Mouse (Mus musculus): ENCODE measurements around the gene Kcnq4. TPM values are rescaled to one million over a fixed set of nuclear protein-coding genes. Genes with fewer than 3 reads are reported as not detected.

Kcnq4 gene
- total RNA-seq (2017) = 0.12 TPM in 1 of 2 replicates, not detected in the other

GRCm38 (mm10) chr4:120747941-120748866 is at the start of gene Kcnq4:
Kcnq4 (minus strand) TSS chr4:120748612.
- ATAC-seq (ENCODE audit: extremely low read depth, insufficient number of reproducible peaks, low FRiP score, poor library complexity, severe bottlenecking) = no peak

- ATAC-seq (ENCODE audit: extremely low read depth, insufficient number of reproducible peaks, low FRiP score, poor library complexity, severe bottlenecking) = no peak
These were observed 48.3 kb upstream of the Kcnq4 start for GRCm38 (mm10) chr4:120796687-120797086.

- ATAC-seq (ENCODE audit: extremely low read depth, insufficient number of reproducible peaks, low FRiP score, poor library complexity, severe bottlenecking) = no peak
These were observed 47.2 kb upstream of the Kcnq4 start for GRCm38 (mm10) chr4:120795646-120796045.

GRCm38 (mm10) chr4:120792918-120793317 is 44.5 kb upstream of the Kcnq4 start:
- ATAC-seq (ENCODE audit: extremely low read depth, insufficient number of reproducible peaks, low FRiP score, poor library complexity, severe bottlenecking) = no peak

GRCm38 (mm10) chr4:120790027-120790426 is 41.6 kb upstream of the Kcnq4 start:
- ATAC-seq (ENCODE audit: extremely low read depth, insufficient number of reproducible peaks, low FRiP score, poor library complexity, severe bottlenecking) = no peak

- ATAC-seq (ENCODE audit: extremely low read depth, insufficient number of reproducible peaks, low FRiP score, poor library complexity, severe bottlenecking) = no peak
These were observed 7.4 kb upstream of the Kcnq4 start for GRCm38 (mm10) chr4:120755801-120756200.

GRCm38 (mm10) chr4:120755299-120755698 is 6.9 kb upstream of the Kcnq4 start:
- ATAC-seq (ENCODE audit: extremely low read depth, insufficient number of reproducible peaks, low FRiP score, poor library complexity, severe bottlenecking) = peak; percentile 27; the same call in 1 of the 2 replicates

GRCm38 (mm10) chr4:120749601-120750000 is 1.2 kb upstream of the Kcnq4 start:
- ATAC-seq (ENCODE audit: extremely low read depth, insufficient number of reproducible peaks, low FRiP score, poor library complexity, severe bottlenecking) = no peak

- ATAC-seq (ENCODE audit: extremely low read depth, insufficient number of reproducible peaks, low FRiP score, poor library complexity, severe bottlenecking) = no peak
These were observed 1.1 kb downstream of the Kcnq4 start for GRCm38 (mm10) chr4:120747243-120747792.

GRCm38 (mm10) chr4:120746552-120747150 is 1.8 kb downstream of the Kcnq4 start:
- ATAC-seq (ENCODE audit: extremely low read depth, insufficient number of reproducible peaks, low FRiP score, poor library complexity, severe bottlenecking) = no peak

- no peak for ATAC-seq (ENCODE audit: extremely low read depth, insufficient number of reproducible peaks, low FRiP score, poor library complexity, severe bottlenecking)
These were observed 2.5 kb downstream of the Kcnq4 start for GRCm38 (mm10) chr4:120745731-120746551.

- no peak for ATAC-seq (ENCODE audit: extremely low read depth, insufficient number of reproducible peaks, low FRiP score, poor library complexity, severe bottlenecking)
These were observed 4.8 kb downstream of the Kcnq4 start for GRCm38 (mm10) chr4:120743636-120744035.

- ATAC-seq (ENCODE audit: extremely low read depth, insufficient number of reproducible peaks, low FRiP score, poor library complexity, severe bottlenecking) = no peak
These were observed 7.1 kb downstream of the Kcnq4 start for GRCm38 (mm10) chr4:120741303-120741702.

- no peak for ATAC-seq (ENCODE audit: extremely low read depth, insufficient number of reproducible peaks, low FRiP score, poor library complexity, severe bottlenecking)
These were observed 14.3 kb downstream of the Kcnq4 start for GRCm38 (mm10) chr4:120734012-120734622.

GRCm38 (mm10) chr4:120732737-120733136 is 15.7 kb downstream of the Kcnq4 start:
- no peak for ATAC-seq (ENCODE audit: extremely low read depth, insufficient number of reproducible peaks, low FRiP score, poor library complexity, severe bottlenecking)

- no peak for ATAC-seq (ENCODE audit: extremely low read depth, insufficient number of reproducible peaks, low FRiP score, poor library complexity, severe bottlenecking)
These were observed 17.3 kb downstream of the Kcnq4 start for GRCm38 (mm10) chr4:120731030-120731644.

GRCm38 (mm10) chr4:120730574-120730973 is 17.8 kb downstream of the Kcnq4 start:
- no peak for ATAC-seq (ENCODE audit: extremely low read depth, insufficient number of reproducible peaks, low FRiP score, poor library complexity, severe bottlenecking)

GRCm38 (mm10) chr4:120730146-120730545 is 18.3 kb downstream of the Kcnq4 start:
- no peak for ATAC-seq (ENCODE audit: extremely low read depth, insufficient number of reproducible peaks, low FRiP score, poor library complexity, severe bottlenecking)
